Mouse (Mus musculus): ENCODE data around the gene Glce. TPM values are rescaled to one million over a fixed set of nuclear protein-coding genes. Genes with fewer than 3 reads are reported as not detected.

Glce gene
- 51.5 TPM for polyA plus RNA-seq (2014; fragmentation: Illumina TruSeq; extraction: RNeasy Lipid Tissue Mini Kit (QIAGEN cat#74804))

GRCm38 (mm10) chr9:62122508-62123215 lies at the start of gene Glce:
Gene Glce (minus strand): TSS chr9:62122655.

GRCm38 (mm10) chr9:62026600-62026999 lies 95.9 kb downstream of the Glce start, which contains the start of gene Paqr5:
Gene Paqr5 (minus strand): TSS chr9:62026856.

Other genes starting within 250 kb of the Glce start
- gene Rplp1, start 208.1 kb downstream of the Glce start, polyA plus RNA-seq (2014; fragmentation: Illumina TruSeq; extraction: RNeasy Lipid Tissue Mini Kit (QIAGEN cat#74804)), result 89.4 TPM
- 103 TPM for gene Kif23, start 175.9 kb downstream of the Glce start, polyA plus RNA-seq (2014; fragmentation: Illumina TruSeq; extraction: RNeasy Lipid Tissue Mini Kit (QIAGEN cat#74804))
- 1.00 TPM for gene Paqr5, start 95.8 kb downstream of the Glce start, polyA plus RNA-seq (2014; fragmentation: Illumina TruSeq; extraction: RNeasy Lipid Tissue Mini Kit (QIAGEN cat#74804))
- not detected for gene Spesp1, start 159.6 kb upstream of the Glce start, polyA plus RNA-seq (2014; fragmentation: Illumina TruSeq; extraction: RNeasy Lipid Tissue Mini Kit (QIAGEN cat#74804))
- gene Anp32a, start 218.6 kb upstream of the Glce start, polyA plus RNA-seq (2014; fragmentation: Illumina TruSeq; extraction: RNeasy Lipid Tissue Mini Kit (QIAGEN cat#74804)), result 1,641 TPM

Measured in ovary, adult 10 weeks (tissue).